Mouse (Mus musculus) adrenal gland, postnatal 25 days (tissue): ENCODE results near the gene Smim17. TPM values are rescaled to one million over a fixed set of nuclear protein-coding genes. Genes with fewer than 3 reads are reported as not detected.
A peak's percentile ranks its signal among the peaks of the same experiment; 100 is the strongest.
"Not testable (repeated sequence)": the region's sequence is repeated elsewhere in the genome, so short reads cannot be mapped to it uniquely, and the experiment has no call there.

Experiments used
- DNase-seq: peaks from one replicate; pipeline ENCODE4 v3.0.0; 2021; ENCODE audit warnings: mixed read lengths
- total RNA-seq: library from RNA; stranded (reverse); gene quantifications from 2 replicates; pipeline ENCODE4 v1.2.3, GENCODE M21; 2021

The Smim17 gene
- total RNA-seq, 1 experiment from 2014 or later, result not detected

DNA sequence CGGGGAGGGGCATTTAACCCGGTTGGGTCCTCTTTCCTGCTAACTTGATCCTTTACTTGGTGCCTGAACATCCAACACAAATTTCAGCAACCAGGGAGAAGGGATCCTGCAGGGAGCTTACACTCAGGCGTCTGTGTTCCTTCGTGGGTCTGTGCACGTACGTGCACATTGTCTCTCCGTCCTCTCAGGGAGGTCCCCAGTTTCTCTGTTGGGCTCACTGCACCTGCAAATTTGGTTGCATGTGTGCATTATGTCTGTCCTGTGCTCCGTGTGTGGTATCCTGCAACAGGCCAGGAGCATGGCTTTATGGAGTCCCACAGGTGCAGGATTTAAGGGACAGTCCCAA lies 16.9 kb downstream of the Smim17 start:
- DNase-seq, result no peak

- DNase-seq, result no peak
Observed at GRCm38 (mm10) chr7:6419894-6420293, 21.4 kb downstream of the Smim17 start.

DNA sequence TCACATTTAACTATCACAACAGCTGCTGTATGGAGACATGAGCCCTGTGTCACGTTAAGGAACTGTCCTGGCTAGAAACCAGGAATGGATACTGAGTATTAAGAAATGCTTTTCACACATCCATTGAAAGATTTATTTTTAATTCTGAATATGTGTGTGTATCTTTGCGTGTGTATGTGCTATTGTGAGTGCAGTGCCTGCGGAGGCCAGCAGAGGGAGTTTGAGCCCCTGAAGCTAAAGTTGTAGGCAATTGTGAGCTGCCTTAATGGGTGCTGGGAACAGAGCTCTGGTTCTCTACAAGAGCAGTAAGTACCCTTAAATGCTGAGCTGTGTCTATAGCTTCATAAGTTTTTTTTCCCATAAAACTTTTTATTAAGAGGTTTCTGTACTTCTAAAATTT lies 30.9 kb downstream of the Smim17 start:
- no peak for DNase-seq

GRCm38 (mm10) chr7:6430342-6430741 lies 31.8 kb downstream of the Smim17 start:
- peak; percentile 28 for DNase-seq

DNA sequence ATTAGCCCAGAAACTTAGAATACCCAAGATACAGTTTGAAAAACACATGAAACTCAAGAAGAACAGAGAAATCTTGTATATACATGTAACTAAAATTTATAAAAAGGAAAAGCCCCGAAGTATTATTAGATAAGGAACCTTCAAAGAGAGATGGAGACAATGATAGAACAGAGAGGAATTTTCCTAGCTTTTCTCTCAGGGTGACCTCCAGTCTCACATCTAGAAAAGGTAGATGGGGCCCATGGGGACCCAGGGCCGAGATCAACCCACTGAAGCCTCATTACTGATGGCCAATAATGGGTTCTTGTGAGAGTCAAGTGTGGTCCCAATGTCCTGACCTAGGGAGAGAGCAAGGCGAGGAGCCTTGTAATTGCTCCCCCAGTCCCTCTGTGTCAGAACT lies 39.9 kb downstream of the Smim17 start, which contains the start of gene Olfr1344:
Olfr1344 (plus strand) TSS at position 301 of the 400 bp plus-strand sequence.
- DNase-seq, result no peak

- no peak for DNase-seq
Observed at GRCm38 (mm10) chr7:6441173-6441572, 42.7 kb downstream of the Smim17 start.

GRCm38 (mm10) chr7:6447771-6448170 lies 49.3 kb downstream of the Smim17 start:
- no peak for DNase-seq

GRCm38 (mm10) chr7:6455868-6456267 lies 57.4 kb downstream of the Smim17 start, which contains the start of gene Olfr1336:
TSS of gene Olfr1336 (plus strand) at chr7:6456168.
- DNase-seq, result no peak

GRCm38 (mm10) chr7:6456399-6456798 lies 57.9 kb downstream of the Smim17 start:
- DNase-seq, result no peak

DNA sequence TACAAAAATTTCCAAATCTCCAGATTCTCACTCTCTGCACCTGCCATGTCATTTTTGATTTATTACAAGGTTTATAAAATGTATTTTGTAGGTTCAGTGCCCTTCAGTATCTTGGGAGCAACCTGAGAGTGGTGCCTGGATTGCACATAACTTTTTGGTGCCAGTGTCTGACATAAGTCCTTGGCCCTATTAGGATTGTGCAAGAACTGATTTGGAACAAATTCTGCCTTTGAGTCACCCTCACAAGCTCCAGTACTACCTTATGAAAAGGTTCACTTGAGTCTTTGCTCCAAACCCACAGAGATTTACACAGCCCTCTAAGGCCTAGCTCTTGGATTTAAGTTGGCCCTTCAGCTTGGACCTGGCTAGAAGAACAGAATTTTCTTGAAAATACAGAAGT lies 68.4 kb downstream of the Smim17 start, which contains the start of gene Olfr1346:
Olfr1346 (plus strand) TSS at position 151 of the 400 bp plus-strand sequence.
- DNase-seq, result no peak

GRCm38 (mm10) chr7:6477633-6478032 lies 79.1 kb downstream of the Smim17 start:
- not testable (repeated sequence) for DNase-seq

Other genes starting within 250 kb of the Smim17 start
- 51.5 and 58.0 TPM in 2 replicates for gene Zfp787, start 242.7 kb upstream of the Smim17 start, total RNA-seq
- 21.6 and 31.8 TPM in 2 replicates for gene Zfp444, start 226.5 kb upstream of the Smim17 start, total RNA-seq
- gene Galp, start 201.6 kb upstream of the Smim17 start, total RNA-seq, result not detected in 2 replicates
- gene Zscan5b, start 176.4 kb upstream of the Smim17 start, total RNA-seq, result not detected in 2 replicates
- gene Epp13, start 146.0 kb upstream of the Smim17 start, total RNA-seq, result not detected in 2 replicates
- 6.7 and 9.7 TPM in 2 replicates for gene Zfp667, start 112.1 kb upstream of the Smim17 start, total RNA-seq
- gene Zfp583, start 67.4 kb upstream of the Smim17 start, total RNA-seq, result 2.9 and 3.9 TPM in 2 replicates
- gene Gm3854, start 55.0 kb upstream of the Smim17 start, total RNA-seq, result 0.62 and 0.94 TPM in 2 replicates
- 3.6 and 4.7 TPM in 2 replicates for gene Zfp78, start 35.4 kb upstream of the Smim17 start, total RNA-seq
- 3.9 and 4.6 TPM in 2 replicates for gene Zfp28, start 15.4 kb upstream of the Smim17 start, total RNA-seq
- gene Gm20715, start 11.6 kb downstream of the Smim17 start, total RNA-seq, result 0.09 TPM in 1 of 2 replicates, not detected in the other
- gene Olfr1344, start 40.0 kb downstream of the Smim17 start, total RNA-seq, result not detected in 2 replicates
- not detected in 2 replicates for gene Olfr1336, start 57.5 kb downstream of the Smim17 start, total RNA-seq
- not detected in 2 replicates for gene Olfr1346, start 68.4 kb downstream of the Smim17 start, total RNA-seq
- not detected in 2 replicates for gene Olfr5, start 88.2 kb downstream of the Smim17 start, total RNA-seq
- not detected in 2 replicates for gene Olfr1347, start 101.0 kb downstream of the Smim17 start, total RNA-seq
- not detected in 2 replicates for gene Olfr1348, start 110.0 kb downstream of the Smim17 start, total RNA-seq
- gene Olfr1349, start 124.2 kb downstream of the Smim17 start, total RNA-seq, result not detected in 2 replicates
- gene Olfr1350, start 166.1 kb downstream of the Smim17 start, total RNA-seq, result not detected in 2 replicates